Mouse (Mus musculus) c-Kit-positive CD71-positive TER-119-positive erythroid progenitor cells, embryonic 14.5 days (primary cell): Measurements from ENCODE around the gene Cd3g.
"Not testable (repeated sequence)": the region's sequence is repeated elsewhere in the genome, so short reads cannot be mapped to it uniquely, and the experiment has no call there.

Source experiments
- DNase-seq: peaks from one replicate; pipeline ENCODE4 v3.0.0-alpha.2; 2013; ENCODE audit warnings: low spot score

Gene Cd3g

GRCm38 (mm10) chr9:44985721-44986161, 5.5 kb upstream of the Cd3g start:
- no peak for DNase-seq

- DNase-seq, result no peak
Observed at GRCm38 (mm10) chr9:44983001-44983400, 2.8 kb upstream of the Cd3g start.

- no peak for DNase-seq
Observed at GRCm38 (mm10) chr9:44982531-44982930, 2.3 kb upstream of the Cd3g start.

- DNase-seq, result no peak
Observed at GRCm38 (mm10) chr9:44982081-44982480, 1.9 kb upstream of the Cd3g start.

GRCm38 (mm10) chr9:44981676-44982075, 1.4 kb upstream of the Cd3g start, which contains the start of gene Cd3d:
Gene Cd3d, plus strand, starts transcription at chr9:44981786.
- no peak for DNase-seq

GRCm38 (mm10) chr9:44981104-44981503, 873 bp upstream of the Cd3g start:
- DNase-seq, result no peak

- no peak for DNase-seq
Observed at GRCm38 (mm10) chr9:44979806-44980205, 425 bp downstream of the Cd3g start.

GRCm38 (mm10) chr9:44977813-44978212, 2.4 kb downstream of the Cd3g start:
- no peak for DNase-seq

- no peak for DNase-seq
Observed at GRCm38 (mm10) chr9:44969450-44969849, 10.8 kb downstream of the Cd3g start.

- not testable (repeated sequence) for DNase-seq
Observed at GRCm38 (mm10) chr9:44967763-44968162, 12.5 kb downstream of the Cd3g start.

- DNase-seq, result peak; percentile 85
Observed at GRCm38 (mm10) chr9:44966815-44967242, 13.4 kb downstream of the Cd3g start.

GRCm38 (mm10) chr9:44965833-44966466, 14.3 kb downstream of the Cd3g start:
- DNase-seq, result no peak

GRCm38 (mm10) chr9:44965126-44965832, 15.0 kb downstream of the Cd3g start, which contains the start of gene Ube4a:
Gene Ube4a, minus strand, starts transcription at chr9:44965600.
- peak; percentile 100 for DNase-seq

- DNase-seq, result no peak
Observed at GRCm38 (mm10) chr9:44954432-44954831, 25.8 kb downstream of the Cd3g start.

- DNase-seq, result no peak
Observed at GRCm38 (mm10) chr9:44947836-44948235, 32.4 kb downstream of the Cd3g start.

- DNase-seq, result no peak
Observed at GRCm38 (mm10) chr9:44946185-44946695, 34.0 kb downstream of the Cd3g start.

- DNase-seq, result no peak
Observed at GRCm38 (mm10) chr9:44942421-44942820, 37.8 kb downstream of the Cd3g start.

GRCm38 (mm10) chr9:44941756-44942155, 38.5 kb downstream of the Cd3g start:
- DNase-seq, result no peak

GRCm38 (mm10) chr9:44921543-44921942, 58.7 kb downstream of the Cd3g start:
- DNase-seq, result no peak

GRCm38 (mm10) chr9:44921123-44921468, 59.1 kb downstream of the Cd3g start:
- no peak for DNase-seq

- peak; percentile 96 for DNase-seq
Observed at GRCm38 (mm10) chr9:44920374-44921122, 59.7 kb downstream of the Cd3g start, which contains the start of gene Atp5l. Gene Atp5l, minus strand, starts transcription at chr9:44920742.

- no peak for DNase-seq
Observed at GRCm38 (mm10) chr9:44919606-44920005, 60.6 kb downstream of the Cd3g start.
